Comparison of ENCODE assay signal across 20 mouse cellular contexts in genomic region chr16:93820040-93820439, GRCm38 (mm10).
"Had no signal": no experiment of that assay in that cellular context is flagged by ENCODE, and none has a peak within 500 bp of the region (broad histone marks: within the 10 kb centered on the region; RNA-seq: fewer than 3 reads in every experiment).

No protein-coding gene starts in this region.

- H3K4me2 ChIP-seq: lung, embryonic 15.5 days; midbrain, embryonic 12.5 days; neural tube, embryonic 13.5 days; neural tube, embryonic 15.5 days; stomach, embryonic 15.5 days had no signal

- H3K4me3 ChIP-seq: lung, embryonic 15.5 days; midbrain, embryonic 10.5 days; midbrain, embryonic 12.5 days; myocyte; neural tube, embryonic 13.5 days; neural tube, embryonic 15.5 days; stomach, embryonic 15.5 days had no signal

- H3K9me3 ChIP-seq: lung, embryonic 15.5 days; stomach, embryonic 15.5 days had no signal

- H3K27ac ChIP-seq: lung, embryonic 15.5 days; midbrain, embryonic 10.5 days; midbrain, embryonic 12.5 days; neural tube, embryonic 13.5 days; neural tube, embryonic 15.5 days; stomach, postnatal 0 days had no signal

- H3K4me1 ChIP-seq: midbrain, embryonic 10.5 days; midbrain, embryonic 12.5 days had no signal

- DNase-seq: lung, adult 2 months; lung, postnatal 14 days; lung, postnatal 36 days; midbrain, embryonic 14.5 days; retina, postnatal 1 day; right cerebral cortex, adult 18-20 months; right cerebral cortex, postnatal 14 days; thymus, adult 2 months; thymus, postnatal 25 days; thymus, postnatal 4 days had no signal

- H3K9ac ChIP-seq: lung, embryonic 15.5 days; midbrain, embryonic 12.5 days; neural tube, embryonic 13.5 days; neural tube, embryonic 15.5 days; stomach, embryonic 15.5 days had no signal

- H3K27me3 ChIP-seq: lung, embryonic 15.5 days; midbrain, embryonic 12.5 days; neural tube, embryonic 13.5 days; stomach, embryonic 15.5 days had no signal

- ATAC-seq: lung, postnatal 0 days; midbrain, embryonic 16.5 days had no signal

- H3K36me3 ChIP-seq: lung, embryonic 15.5 days; midbrain, embryonic 10.5 days; midbrain, embryonic 12.5 days; neural tube, embryonic 13.5 days; neural tube, embryonic 15.5 days; stomach, embryonic 15.5 days had no signal
